Mouse (Mus musculus) spleen, adult 2 months (tissue): Measurements from ENCODE around the gene Ccdc120. TPM values are rescaled to one million over a fixed set of nuclear protein-coding genes. Genes with fewer than 3 reads are reported as not detected.
A peak's percentile ranks its signal among the peaks of the same experiment; 100 is the strongest.
"Not testable (repeated sequence)": the region's sequence is repeated elsewhere in the genome, so short reads cannot be mapped to it uniquely, and the experiment has no call there.

Experiments
- DNase-seq, 2 experiments: peaks; one replicate each; pipeline versions ENCODE4 v3.0.0 to v3.0.0-alpha.2; 2012 to 2021; ENCODE audit warnings: low spot score in 2 of 2, low read depth in 1 of 2
- H3K27ac ChIP-seq: fragments of 200-500 bp; 2 replicates; pipeline ENCODE4 v1.5.1; 2012; ENCODE audit warnings: low read length, inconsistent platforms; ENCODE audit not compliant: insufficient read depth
- H3K27me3 ChIP-seq: fragments of 200-500 bp; 2 replicates; pipeline ENCODE4 v1.6.1; 2012; ENCODE audit warnings: mild to moderate bottlenecking, moderate library complexity, low read length, inconsistent platforms; ENCODE audit not compliant: control insufficient read depth, insufficient read depth
- H3K36me3 ChIP-seq: fragments of 200-500 bp; 2 replicates; pipeline ENCODE4 v1.6.1; 2012; ENCODE audit warnings: mild to moderate bottlenecking, low read length, inconsistent platforms; ENCODE audit not compliant: control insufficient read depth, insufficient read depth
- H3K4me1 ChIP-seq: fragments of 200-500 bp; 2 replicates; pipeline ENCODE4 v1.6.1; 2011; ENCODE audit warnings: inconsistent platforms; ENCODE audit not compliant: control insufficient read depth, insufficient read depth, insufficient read length
- H3K4me3 ChIP-seq: fragments of 200-500 bp; 2 replicates; pipeline ENCODE4 v1.5.1; 2011; ENCODE audit warnings: mild to moderate bottlenecking, inconsistent platforms; ENCODE audit not compliant: insufficient read depth, insufficient read length; ENCODE audit errors: extremely low read depth
- CTCF ChIP-seq: fragments of 200-500 bp; IDR thresholded peaks from 2 replicates; pipeline ENCODE4 v1.5.1; 2011; ENCODE audit warnings: mild to moderate bottlenecking, inconsistent platforms; ENCODE audit not compliant: insufficient read depth, insufficient read length, insufficient replicate concordance; ENCODE audit errors: extremely low read depth
- POLR2A ChIP-seq: fragments of 200-500 bp; IDR thresholded peaks from 2 replicates; pipeline ENCODE4 v1.6.1; 2011; ENCODE audit warnings: low read depth, low read length, inconsistent platforms
- WGBS: fragments of 180-500 bp; shearing (Covaris S2); methylation state at CpG from one replicate; pipeline ENCODE4 v1.1.7; 2018; 5-methylcytosine and 5-hydroxymethylcytosine counted together
- polyA plus RNA-seq: library from polyadenylated mRNA; depleted of rRNA; stranded (reverse); fragments of >200 nt; gene quantifications from 2 replicates; pipeline ENCODE4 v1.2.3, GENCODE M21; 2012

Ccdc120 gene
- polyA plus RNA-seq, 1 experiment: 1.6 TPM

DNA sequence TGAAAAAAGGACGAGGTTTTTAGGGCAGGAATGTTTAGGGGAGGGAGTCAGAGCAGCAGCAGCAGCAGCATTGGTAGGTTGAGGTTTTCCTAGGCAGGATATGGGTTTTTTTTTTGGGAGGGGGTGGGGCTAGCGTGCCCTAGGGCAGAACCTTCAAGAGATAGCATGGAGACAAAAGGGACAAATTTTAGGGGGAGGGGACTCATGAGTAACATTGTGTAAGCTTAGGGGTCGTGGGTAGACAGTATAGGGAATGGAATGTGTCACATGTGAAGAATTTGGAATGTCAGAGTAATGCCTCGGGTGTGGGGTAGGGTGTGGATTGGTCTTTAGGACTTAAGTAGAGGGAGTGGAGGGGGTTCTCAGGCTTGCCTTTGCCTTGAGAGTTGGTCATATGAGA lies 28.0 kb downstream of the Ccdc120 start:
- Histone ChIP-seq H3K4me1 (no peaks in the 10 kb centered on the region), H3K4me3 (peak overlapping the region; percentile 89), H3K36me3 (peaks cover 6% of the 10 kb centered on the region), H3K27ac (no peak overlapping the region), H3K27me3 (no peaks in the 10 kb centered on the region)
- 23% methylated on average over 4 of the region's 4 CpGs for WGBS
- no peak for DNase-seq
- TF ChIP-seq CTCF (no peak), POLR2A (no peak)

DNA sequence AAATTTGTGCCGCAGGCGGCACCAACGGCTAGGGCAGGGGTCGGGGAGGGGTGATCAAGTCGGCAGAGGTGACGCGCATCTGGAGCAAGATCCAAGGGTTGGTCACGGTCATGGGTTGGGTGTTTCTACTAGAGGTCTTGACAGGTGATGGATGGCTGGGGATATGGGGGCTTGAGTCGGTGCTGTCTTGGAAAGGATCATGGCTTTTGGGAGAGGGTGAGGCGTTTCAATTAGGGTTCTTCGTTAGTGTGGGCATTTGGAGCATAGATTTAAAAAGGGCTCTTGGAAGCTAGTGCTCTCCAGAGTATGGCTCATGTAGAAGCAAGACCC lies 28.5 kb downstream of the Ccdc120 start:
- Histone ChIP-seq H3K27ac (peak overlapping the region; percentile 62), H3K36me3 (peaks cover 6% of the 10 kb centered on the region), H3K4me1 (no peaks in the 10 kb centered on the region), H3K27me3 (no peaks in the 10 kb centered on the region), H3K4me3 (peak overlapping the region; percentile 89)
- WGBS: 23% methylated on average over 11 of the region's 11 CpGs
- DNase-seq: no peak
- TF ChIP-seq POLR2A (no peak), CTCF (no peak)

DNA sequence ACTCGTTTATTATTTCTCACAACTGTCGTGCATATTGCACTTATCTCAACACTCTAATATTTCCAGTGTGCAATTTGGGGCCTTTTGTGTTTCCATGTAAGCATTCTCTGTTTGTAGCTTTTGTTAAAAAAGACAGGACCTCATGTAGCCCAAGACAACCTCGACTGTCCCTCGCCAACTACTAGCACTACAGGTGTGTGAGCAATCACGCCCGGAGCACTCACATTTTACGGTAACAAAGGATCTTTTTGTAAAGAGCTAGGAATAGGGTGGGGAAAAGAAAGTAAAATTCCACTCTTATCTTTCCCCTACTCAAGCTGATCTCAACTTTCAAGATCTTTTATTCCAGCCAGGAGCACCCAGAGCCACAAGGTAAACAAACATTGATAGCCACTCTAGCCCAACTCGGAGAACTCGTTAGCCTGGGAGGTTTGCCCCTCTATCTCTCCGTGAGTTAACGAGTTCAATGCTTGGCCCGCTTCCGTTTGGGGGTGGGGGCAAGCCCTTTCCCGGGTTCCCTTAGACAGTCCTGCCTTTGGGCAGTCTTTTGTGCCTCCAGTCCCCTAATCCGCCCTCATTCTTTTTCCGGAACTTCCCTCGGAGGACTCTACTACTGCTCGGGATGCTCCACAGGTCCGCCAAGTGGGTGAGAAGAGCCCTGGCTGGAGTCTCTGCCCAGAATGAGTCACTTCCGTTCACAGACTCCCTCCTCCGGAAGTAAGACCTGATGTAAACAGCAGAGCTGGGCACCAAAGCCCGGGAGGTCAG lies 29.0 kb downstream of the Ccdc120 start, which contains the start of gene Gm45208:
Gene Gm45208, plus strand, starts transcription at position 732 of the 768 bp plus-strand sequence.
- peak; percentile 66 to 72 for DNase-seq
- no peaks in the 10 kb centered on the region for H3K27me3 ChIP-seq
- peaks cover 5% of the 10 kb centered on the region for H3K36me3 ChIP-seq
- peak within 1 kb of the TSS; percentile 89 for H3K27ac ChIP-seq
- peak within 1 kb of the TSS; percentile 89 for H3K4me3 ChIP-seq
- no peak; the same call in 1 of the 2 replicates for TF ChIP-seq POLR2A
- no peak for TF ChIP-seq CTCF
- H3K4me1 ChIP-seq: no peaks in the 10 kb centered on the region
- 21% methylated on average over 22 of the region's 22 CpGs for WGBS

DNA sequence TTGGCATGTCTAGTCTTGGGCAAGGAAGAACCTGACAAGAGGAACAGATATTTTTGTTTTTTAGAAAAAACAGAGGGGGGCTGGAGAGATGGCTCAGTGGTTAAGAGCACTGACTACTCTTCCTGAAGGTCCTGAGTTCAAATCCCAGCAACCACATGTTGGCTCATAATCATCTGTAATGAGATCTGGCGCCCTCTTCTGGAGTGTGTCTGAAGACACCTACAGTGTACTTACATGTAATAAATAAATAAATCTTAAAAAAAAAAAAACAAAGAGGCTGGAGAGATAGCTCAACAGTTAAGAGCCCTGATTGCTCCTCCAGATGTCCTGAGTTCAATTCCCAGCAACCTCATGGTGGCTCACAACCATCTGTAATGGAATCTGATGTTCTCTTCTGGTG lies 34.6 kb downstream of the Ccdc120 start:
- DNase-seq, H3K36me3 ChIP-seq, H3K4me3 ChIP-seq, H3K27me3 ChIP-seq, H3K4me1 ChIP-seq, H3K27ac ChIP-seq: not testable (repeated sequence)
- 38% methylated on average over 1 of the region's 1 CpGs for WGBS

DNA sequence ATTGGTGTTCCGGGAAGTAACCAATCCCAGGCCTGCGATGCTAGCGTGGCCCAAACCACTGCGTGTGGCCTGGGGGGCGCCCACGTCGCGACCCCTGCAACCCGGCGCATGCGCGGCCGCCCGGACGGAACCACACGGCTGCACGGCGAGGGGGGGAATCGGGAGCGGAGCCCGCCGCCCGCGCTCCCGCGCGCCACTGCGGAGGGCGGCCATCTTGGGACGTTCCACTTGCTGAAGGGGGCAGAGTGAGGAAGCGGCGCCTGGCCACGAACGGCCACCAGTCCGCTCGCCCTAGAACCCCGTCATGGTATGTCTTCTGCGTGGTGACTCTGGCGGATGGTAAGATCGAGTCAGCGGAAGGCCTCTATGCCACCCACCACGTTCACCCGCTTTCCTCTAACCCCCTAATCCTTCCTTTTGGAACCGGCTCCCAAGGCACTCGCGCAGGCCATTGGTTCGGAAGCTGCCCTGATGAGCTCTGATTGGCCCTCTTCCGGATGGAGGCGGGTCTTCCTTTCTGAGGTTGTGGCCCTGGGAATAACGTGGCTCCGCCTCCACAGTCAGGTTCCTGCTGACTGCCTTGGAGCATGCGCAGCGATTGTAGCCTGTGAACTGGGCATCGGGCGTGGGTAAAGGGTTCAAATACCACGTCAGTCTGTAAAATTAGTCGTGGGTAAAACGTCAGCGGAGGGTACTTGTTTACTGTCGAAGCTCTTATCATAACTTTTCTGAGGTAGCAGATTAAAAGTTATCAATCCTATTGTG lies 36.4 kb downstream of the Ccdc120 start, which contains the start of gene Wdr45:
Gene Wdr45, plus strand, starts transcription at position 199 of the 765 bp plus-strand sequence.
- Histone ChIP-seq H3K4me3 (peak within 1 kb of the TSS; percentile 40; the same call in 1 of the 2 replicates), H3K27ac (peak within 1 kb of the TSS; percentile 74; the same call in 1 of the 2 replicates)
- 30% methylated on average over 47 of the region's 60 CpGs for WGBS
- not testable (repeated sequence) for H3K36me3 ChIP-seq, H3K27me3 ChIP-seq, H3K4me1 ChIP-seq
- peak; percentile 89 to 92 for DNase-seq

DNA sequence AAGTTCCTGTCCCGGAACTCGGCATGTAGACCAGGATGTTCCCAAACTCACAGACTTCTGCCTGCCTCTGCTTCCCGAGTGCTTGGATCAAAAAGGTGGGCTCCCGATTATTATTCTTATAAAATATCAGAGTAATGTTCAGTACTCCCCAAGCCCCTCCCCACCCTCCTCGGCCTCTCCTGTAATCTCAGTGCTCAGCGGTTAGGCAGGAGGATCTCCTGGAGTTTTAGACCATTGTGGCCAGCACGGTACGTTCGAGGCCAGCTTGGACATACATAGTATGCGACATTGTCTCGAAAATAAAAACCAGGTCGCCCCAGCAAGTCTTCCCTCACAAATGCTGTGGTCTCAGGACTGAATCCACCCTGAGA lies 37.0 kb downstream of the Ccdc120 start:
- whole genome bisulfite sequencing: 28% methylated on average over 6 of the region's 12 CpGs
- DNase-seq, H3K4me1 ChIP-seq, H3K36me3 ChIP-seq, H3K27me3 ChIP-seq, H3K27ac ChIP-seq: not testable (repeated sequence)
- H3K4me3 ChIP-seq: peak overlapping the region; percentile 40; the same call in 1 of the 2 replicates

DNA sequence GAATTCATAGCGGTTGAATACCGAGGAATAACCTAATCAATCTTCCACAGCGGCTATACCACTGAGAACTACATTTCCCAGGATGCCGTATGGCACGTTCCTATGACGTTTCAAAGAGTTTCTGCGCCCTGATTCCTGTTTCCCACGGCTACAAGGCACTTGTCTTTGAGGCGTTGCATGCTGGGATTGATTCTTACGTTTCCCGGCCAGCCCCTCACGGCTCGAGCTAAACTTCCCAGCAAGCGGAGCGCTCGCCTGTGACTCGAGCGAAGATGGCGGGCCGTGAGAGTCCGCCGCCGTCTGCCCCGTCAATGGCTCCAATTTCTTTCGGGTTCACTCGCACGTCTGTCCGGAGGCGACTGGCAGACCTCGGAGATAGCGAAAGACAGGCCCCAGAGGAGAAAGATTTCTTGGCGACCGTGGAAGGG lies 53.7 kb downstream of the Ccdc120 start, which contains the start of gene Gpkow:
Gene Gpkow, plus strand, starts transcription at position 178 of the 428 bp plus-strand sequence.
- peak within 1 kb of the TSS; percentile 80 for H3K4me3 ChIP-seq
- 20% methylated on average over 33 of the region's 33 CpGs for WGBS
- no peaks in the 10 kb centered on the region for H3K27me3 ChIP-seq
- DNase-seq: peak; percentile 78 to 80
- H3K4me1 ChIP-seq: no peaks in the 10 kb centered on the region
- TF ChIP-seq POLR2A: peak; percentile 31; the same call in 1 of the 2 replicates
- TF ChIP-seq CTCF: no peak
- peak within 1 kb of the TSS; percentile 73; the same call in 1 of the 2 replicates for H3K27ac ChIP-seq
- peaks cover 3% of the 10 kb centered on the region for H3K36me3 ChIP-seq
